Mouse (Mus musculus): ENCODE results near the gene Dennd1a. TPM values are rescaled to one million over a fixed set of nuclear protein-coding genes. Genes with fewer than 3 reads are reported as not detected.

Gene Dennd1a
- total RNA-seq (2021), result 10 to 100 TPM; 28.3 to 29.8 TPM
- long read RNA-seq, experiment 1, full-length matches to known transcripts, result 2 of 5 reads
- long read RNA-seq, experiment 1, partial matches to known transcripts, result 0 of 5 reads
- long read RNA-seq, experiment 1, other reads (novel, unspliced or antisense), result 3 of 5 reads
- long read RNA-seq, experiment 2, partial matches to known transcripts, result 0 of 9 reads
- long read RNA-seq, experiment 2, other reads (novel, unspliced or antisense), result 9 of 9 reads

- peak; percentile 86 for DNase-seq
Measured at GRCm38 (mm10) chr2:38286733-38287551, at the start of gene Dennd1a. Gene Dennd1a, minus strand, starts transcription at chr2:38287390.

GRCm38 (mm10) chr2:38336606-38337005 lies 49.4 kb upstream of the Dennd1a start:
- DNase-seq, result no peak

- DNase-seq, result no peak
Measured at GRCm38 (mm10) chr2:38333586-38334119, 46.5 kb upstream of the Dennd1a start.

DNA sequence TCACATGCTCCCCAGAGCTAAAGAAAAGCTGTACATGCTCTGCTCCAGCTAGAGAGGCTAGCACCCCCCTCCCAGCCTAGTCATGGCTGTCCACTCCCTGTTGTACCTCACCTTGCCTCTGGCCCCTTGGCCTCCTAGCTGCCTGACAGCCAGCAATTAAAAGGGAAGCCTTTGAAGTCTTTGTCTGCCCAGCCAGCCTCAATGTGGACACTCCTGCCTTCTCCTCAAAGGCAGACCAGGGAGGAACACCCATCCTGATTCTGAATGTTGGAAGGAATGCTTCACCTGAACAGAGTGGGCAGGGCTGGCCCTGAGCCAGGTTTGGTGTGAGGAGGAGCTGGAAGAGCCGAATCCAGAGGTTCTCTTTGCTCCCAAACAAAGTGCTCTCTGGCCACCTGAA lies 39.5 kb upstream of the Dennd1a start:
- DNase-seq, result no peak

DNA sequence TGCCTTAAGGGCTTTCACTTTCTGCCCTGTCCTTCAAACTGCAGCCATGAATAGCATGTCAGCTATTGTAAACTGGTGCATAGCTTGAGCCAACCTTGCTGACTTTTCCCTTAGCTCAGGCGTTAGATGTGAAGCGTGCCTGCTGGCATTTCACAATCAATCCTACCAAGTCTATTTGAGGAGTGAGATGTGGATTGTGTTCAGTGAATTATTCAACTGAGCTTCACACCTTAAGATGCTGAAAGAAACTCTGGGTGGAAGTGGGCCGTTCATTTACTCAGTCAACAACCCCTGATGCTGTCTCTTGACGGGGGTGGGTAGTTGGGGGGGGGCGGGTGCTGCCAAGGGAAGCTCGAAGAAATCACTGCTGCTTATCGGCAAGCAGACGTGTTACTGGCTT lies 36.2 kb upstream of the Dennd1a start:
- DNase-seq, result no peak

- DNase-seq, result no peak
Measured at GRCm38 (mm10) chr2:38320911-38321310, 33.7 kb upstream of the Dennd1a start.

DNA sequence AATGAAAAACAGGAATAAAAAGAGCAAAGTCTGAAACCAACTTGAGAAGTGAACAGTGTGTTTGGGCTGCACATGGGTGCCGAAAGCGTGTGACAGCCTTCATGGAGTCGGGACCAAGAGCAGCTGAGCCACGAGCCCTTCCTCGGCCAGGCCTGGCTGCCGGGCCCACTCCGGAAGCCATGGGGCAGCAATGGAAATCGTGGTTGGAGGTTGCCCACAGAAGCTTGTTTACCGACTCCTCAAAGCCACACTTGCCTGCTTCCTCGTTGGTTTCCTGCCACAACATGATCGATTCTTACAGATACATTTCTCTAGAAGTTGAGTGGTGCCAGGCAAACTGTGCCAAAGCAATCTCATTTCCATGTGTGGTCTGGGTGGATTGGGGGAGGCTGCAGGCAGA lies 31.9 kb upstream of the Dennd1a start:
- no peak for DNase-seq

DNA sequence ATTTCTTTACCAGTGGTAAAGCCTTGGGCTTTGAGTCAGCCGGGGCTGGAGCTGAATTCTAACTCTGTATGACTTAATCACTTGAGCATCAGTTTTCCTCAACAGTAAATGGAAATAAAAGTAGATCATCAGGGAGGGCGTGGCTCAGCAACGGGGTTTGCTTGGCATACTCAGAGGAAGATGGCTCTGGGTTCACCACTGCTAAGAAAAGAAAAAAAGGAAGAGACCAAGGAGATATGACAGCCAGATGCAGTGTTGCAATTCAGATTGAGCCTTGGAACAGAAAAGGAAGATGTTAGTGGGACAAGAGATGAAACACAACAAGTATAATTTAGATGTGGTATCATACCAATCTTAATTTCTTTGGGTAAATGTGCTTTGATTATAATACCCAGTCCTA lies 26.2 kb upstream of the Dennd1a start:
- DNase-seq, result no peak

DNA sequence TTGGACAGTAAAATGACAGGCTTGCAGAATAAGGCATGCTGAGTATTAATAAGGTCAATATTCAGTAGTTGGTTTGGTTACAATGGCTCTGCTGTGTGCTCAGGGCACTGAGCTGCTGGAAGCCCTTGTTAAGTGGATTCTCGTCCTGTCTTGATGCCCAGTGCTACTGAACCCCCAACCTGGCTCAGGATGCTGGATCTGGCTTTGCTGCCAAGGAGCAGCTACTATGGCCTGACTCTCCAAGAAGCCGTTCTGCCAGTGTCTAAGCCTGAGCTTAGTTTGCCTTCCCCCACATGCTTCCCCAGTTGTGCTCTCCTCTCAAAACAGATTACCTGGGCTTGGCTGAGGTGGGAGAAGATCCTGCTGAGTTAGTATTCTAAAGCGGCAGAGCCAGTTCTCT lies 25.7 kb upstream of the Dennd1a start:
- no peak for DNase-seq

- no peak for DNase-seq
Measured at GRCm38 (mm10) chr2:38305152-38305551, 18.0 kb upstream of the Dennd1a start.

DNA sequence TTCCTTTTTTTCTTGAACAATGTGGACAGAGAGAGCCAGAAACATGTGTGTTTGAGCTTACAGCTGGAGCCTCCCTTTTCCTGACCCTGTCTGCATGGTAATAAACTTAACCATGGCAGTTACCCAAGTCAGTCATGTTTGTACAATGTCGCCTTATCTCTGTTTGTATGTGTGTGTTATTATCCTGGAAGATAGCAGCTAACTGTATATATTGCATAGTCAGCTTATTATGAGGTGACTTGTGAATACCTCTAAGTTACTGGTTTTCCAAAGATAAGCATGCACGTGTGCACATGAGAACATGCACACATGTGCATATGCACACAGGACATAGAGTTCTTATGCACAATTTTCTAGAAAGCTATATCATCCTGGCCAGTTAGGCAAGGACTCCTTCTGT lies 13.8 kb upstream of the Dennd1a start:
- no peak for DNase-seq

DNA sequence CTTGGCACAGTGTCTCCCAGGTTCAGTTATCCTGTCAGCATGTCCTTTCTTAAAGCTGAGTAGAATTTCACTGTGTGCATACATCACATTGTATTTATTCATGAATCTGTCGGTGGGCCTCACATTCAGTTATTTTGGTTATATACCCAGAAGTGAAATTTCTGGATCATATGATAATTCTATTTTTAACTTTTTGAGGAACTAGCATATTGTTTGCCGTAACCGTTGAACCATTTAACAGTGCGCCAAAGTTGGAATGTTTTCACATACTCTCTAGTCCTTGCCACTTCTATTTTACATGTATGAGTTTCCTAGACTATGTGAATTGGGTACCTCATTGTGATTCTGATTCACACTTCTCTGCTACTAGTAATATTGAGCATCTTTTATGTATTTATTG lies 8.7 kb upstream of the Dennd1a start:
- DNase-seq, result no peak

DNA sequence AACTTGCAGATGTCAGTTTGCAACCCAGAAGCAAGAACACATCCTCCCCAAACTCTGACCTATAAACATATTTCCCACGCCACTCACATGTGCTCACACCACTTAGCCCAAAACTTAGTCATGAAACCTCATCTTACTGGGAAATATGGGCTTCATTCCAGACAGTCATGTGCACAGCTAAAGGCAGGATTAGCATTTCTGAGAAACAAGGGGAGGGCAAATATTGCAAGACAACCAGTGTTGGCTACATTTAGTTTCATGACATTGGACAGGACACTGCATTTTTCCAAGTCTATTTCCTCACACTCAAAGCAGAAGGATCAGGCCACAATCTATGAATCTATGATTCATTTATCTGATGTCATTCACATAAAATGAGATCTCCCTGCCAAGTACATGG lies 4.3 kb upstream of the Dennd1a start:
- DNase-seq, result no peak

GRCm38 (mm10) chr2:38288226-38288625 lies 1.0 kb upstream of the Dennd1a start:
- no peak for DNase-seq

GRCm38 (mm10) chr2:38286433-38286732 lies 807 bp downstream of the Dennd1a start:
- no peak for DNase-seq

DNA sequence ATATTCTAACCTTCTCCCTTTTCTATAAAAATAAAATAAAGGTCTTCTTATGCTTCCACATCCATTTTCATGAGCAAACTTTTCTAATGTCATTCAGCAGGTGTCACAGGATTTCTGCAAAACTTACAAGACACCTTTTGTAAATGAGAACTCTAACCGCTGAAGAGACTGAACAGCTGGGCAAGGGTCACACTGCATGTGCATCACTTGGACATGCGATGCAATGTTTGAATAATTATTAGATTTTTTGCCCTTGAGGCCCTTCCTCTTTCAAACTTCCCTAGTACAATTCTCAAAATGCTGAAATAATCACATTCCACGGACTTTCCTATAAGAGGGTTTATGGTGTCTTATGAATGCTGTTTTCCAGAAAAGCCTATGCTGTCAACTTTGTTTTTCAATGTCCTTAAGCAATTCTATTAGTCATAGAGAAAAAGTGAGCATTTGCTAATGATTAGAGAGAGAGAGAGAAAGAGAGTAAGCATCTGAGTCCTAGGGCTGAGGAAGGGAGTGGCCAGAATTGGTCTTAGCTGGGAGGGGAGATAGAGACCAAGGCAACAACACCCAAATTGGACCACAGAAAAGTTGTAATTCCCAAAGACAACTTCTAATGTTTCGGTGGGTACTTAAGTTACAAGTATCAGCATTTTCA lies 1.3 kb downstream of the Dennd1a start:
- no peak for DNase-seq

DNA sequence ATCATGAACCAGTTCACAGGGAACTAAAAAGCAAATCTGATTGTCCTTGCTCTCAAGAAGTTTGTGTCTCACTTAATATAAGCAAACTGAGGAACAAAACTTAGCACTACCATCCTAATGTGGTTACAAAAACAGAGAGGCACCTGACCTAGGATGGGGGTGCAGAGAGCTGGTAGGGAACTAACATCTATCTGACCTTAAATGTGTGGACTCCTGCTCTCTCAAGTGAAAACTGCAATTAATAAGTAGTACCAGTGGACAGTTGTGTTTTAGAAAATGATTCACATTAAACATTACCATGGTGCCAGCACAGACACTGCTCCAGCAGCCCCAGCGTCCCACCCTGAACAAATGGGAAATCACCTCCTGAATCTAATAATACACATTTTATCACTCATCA lies 3.2 kb downstream of the Dennd1a start:
- DNase-seq, result no peak

DNA sequence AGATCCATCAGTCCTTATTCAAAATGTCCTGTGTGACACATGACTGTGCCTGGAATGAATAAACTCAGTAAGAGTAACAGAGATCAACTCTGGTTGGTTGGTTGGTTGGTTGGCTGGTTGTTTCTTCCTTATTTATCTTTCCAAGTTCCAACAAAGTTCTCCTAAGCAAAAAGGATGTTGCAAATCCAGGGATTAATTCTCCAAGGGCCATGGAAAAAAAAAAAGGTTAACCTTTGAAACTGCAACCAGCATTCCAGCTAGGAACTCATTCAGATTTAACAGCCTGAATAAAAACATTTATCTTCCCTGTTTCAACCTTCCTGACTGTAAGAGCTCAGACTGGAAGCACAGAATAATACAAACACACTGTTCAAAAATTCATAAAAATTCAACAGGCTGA lies 6.8 kb downstream of the Dennd1a start:
- no peak for DNase-seq

DNA sequence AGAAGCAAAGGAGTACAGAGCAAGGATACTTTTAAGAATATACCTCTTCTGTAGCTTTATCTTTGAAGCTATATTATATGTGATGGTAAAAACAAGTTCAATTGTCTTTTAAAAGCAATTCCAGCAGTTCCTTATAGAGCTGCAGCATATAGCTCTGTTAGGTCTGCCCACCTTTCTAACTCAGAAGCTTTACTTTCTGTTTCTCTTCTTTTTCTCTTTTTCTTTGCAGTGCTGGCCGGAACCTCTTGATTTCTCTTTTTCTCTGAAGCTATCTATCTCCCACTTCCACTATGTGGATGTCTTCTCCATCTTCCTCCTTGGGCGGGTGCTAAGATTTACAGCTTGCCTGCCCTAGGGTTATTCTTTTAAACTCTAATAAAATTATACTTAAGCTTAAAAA lies 12.2 kb downstream of the Dennd1a start:
- no peak for DNase-seq

DNA sequence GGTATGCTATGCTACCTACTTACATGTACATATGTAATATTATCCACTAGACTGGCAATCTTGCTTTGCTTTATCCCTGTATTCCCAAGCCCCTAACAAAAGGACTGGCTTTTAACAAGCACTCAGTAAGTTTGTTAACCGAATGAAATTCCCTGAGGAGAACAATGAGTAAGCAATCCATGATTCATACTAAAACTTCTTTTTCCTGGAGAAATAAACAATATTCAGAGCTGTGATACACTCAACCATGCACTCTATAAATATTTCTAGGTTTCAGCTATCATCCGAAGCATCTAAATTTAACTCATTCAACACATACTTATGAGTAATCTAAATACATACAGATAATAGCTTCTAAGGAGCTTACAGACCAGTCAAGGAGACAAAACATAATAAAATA lies 23.5 kb downstream of the Dennd1a start:
- DNase-seq, result no peak

DNA sequence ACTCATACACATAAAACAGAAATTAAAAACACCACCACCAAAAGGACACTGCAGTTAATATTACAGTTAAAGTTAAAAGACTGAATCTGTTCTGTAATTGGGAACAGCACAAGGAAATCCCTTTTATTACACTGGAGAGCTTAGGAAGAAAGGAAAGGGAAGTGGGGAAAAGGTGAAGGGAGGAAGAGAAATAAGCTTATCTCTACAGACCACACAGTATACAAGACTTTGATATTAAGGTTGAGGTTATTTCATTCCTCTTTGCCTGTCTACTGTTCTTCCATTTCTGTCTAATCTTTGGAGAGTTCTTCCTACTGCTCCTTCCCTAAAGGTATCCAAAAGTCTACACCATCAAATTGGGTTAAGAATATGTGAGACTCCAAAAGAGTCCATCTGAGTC lies 28.1 kb downstream of the Dennd1a start:
- DNase-seq, result no peak

DNA sequence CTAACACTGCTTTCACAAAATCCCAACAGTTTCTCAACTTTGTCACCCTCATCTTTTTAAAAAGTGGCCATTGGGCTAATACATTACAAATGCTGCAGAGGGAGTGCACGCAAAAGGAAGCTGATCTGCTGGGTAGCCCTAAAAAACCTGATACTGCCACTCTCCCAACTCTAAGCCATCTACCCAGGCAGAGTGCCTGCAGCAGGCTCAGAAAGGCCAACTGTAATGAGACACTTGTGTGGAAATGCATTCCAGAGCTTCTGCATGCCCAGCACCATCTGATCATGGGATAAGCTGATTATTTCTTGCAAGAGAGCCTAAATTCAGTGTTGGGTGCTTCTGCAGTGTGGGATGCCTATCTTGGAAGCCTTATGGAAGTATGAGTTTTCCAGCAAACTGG lies 49.6 kb downstream of the Dennd1a start:
- peak; percentile 26 for DNase-seq

GRCm38 (mm10) chr2:38235593-38235992 lies 51.6 kb downstream of the Dennd1a start:
- no peak for DNase-seq

GRCm38 (mm10) chr2:38229882-38230281 lies 57.3 kb downstream of the Dennd1a start:
- no peak for DNase-seq
